Mouse (Mus musculus) ES-Bruce4 (cell line): ENCODE measurements around the gene Zscan2. TPM values are rescaled to one million over a fixed set of nuclear protein-coding genes. Genes with fewer than 3 reads are reported as not detected.
A peak's percentile ranks its signal among the peaks of the same experiment; 100 is the strongest.

Experiments used
- H3K27ac ChIP-seq: 2 replicates; pipeline ENCODE4 v1.5.1; 2012; ENCODE audit warnings: low read length, inconsistent platforms; ENCODE audit not compliant: insufficient read depth
- H3K27me3 ChIP-seq: 2 replicates; pipeline ENCODE4 v1.6.1; 2012; ENCODE audit warnings: mild to moderate bottlenecking, low read length, inconsistent platforms; ENCODE audit not compliant: control insufficient read depth, poor library complexity, insufficient read depth, severe bottlenecking
- H3K36me3 ChIP-seq: 2 replicates; pipeline ENCODE4 v1.6.1; 2012; ENCODE audit warnings: inconsistent platforms, mild to moderate bottlenecking, low read length, moderate library complexity; ENCODE audit not compliant: control insufficient read depth, poor library complexity, insufficient read depth, severe bottlenecking
- H3K4me1 ChIP-seq: one replicate; pipeline ENCODE4 v1.8.1; 2011; ENCODE audit warnings: low read length; ENCODE audit not compliant: control insufficient read depth, insufficient read depth
- H3K4me3 ChIP-seq: 2 replicates; pipeline ENCODE4 v1.5.1; 2011; ENCODE audit warnings: low read depth, mild to moderate bottlenecking, low read length
- H3K9ac ChIP-seq: 2 replicates; pipeline ENCODE4 v1.6.1; 2012; ENCODE audit warnings: low read depth, mild to moderate bottlenecking, inconsistent platforms; ENCODE audit not compliant: poor library complexity, severe bottlenecking
- H3K9me3 ChIP-seq: replicated peaks from 2 replicates; pipeline ENCODE4 v1.6.1; 2012; ENCODE audit warnings: mild to moderate bottlenecking, low read length, inconsistent platforms; ENCODE audit not compliant: control insufficient read depth, poor library complexity, insufficient read depth, severe bottlenecking
- CTCF ChIP-seq: IDR thresholded peaks from one replicate; pipeline ENCODE4 v1.8.1; 2011; ENCODE audit warnings: low read depth, low read length
- EP300 ChIP-seq: IDR thresholded peaks from 2 replicates; pipeline ENCODE4 v1.6.1; 2011; ENCODE audit warnings: low read depth, low read length; ENCODE audit not compliant: insufficient read depth
- POLR2A ChIP-seq: IDR thresholded peaks from one replicate; pipeline ENCODE4 v1.8.1; 2011; ENCODE audit warnings: low read length; ENCODE audit not compliant: insufficient read depth
- polyA plus RNA-seq: library from polyadenylated mRNA; stranded (reverse); fragments of >200 nt; gene quantifications from 2 replicates; pipeline ENCODE4 v1.2.4, GENCODE M21; 2011; ENCODE audit warnings: low read depth; ENCODE audit not compliant: missing spikeins, insufficient read depth, insufficient read length

Gene Zscan2
- polyA plus RNA-seq, 1 experiment, result 4.9 TPM

GRCm38 (mm10) chr7:80865521-80865920 lies 4.8 kb downstream of the Zscan2 start:
- no peak overlapping the region for H3K27ac ChIP-seq
- no peak overlapping the region for H3K9ac ChIP-seq
- H3K9me3 ChIP-seq, result no peaks in the 10 kb centered on the region
- H3K27me3 ChIP-seq, result no peaks in the 10 kb centered on the region
- peaks cover 3% of the 10 kb centered on the region for H3K4me1 ChIP-seq
- no peak overlapping the region for H3K4me3 ChIP-seq
- H3K36me3 ChIP-seq, result no peaks in the 10 kb centered on the region
- TF ChIP-seq CTCF (no peak), EP300 (no peak)

GRCm38 (mm10) chr7:80866514-80867147 lies 5.9 kb downstream of the Zscan2 start:
- no peak overlapping the region for H3K4me3 ChIP-seq
- no peak for TF ChIP-seq POLR2A
- no peak for TF ChIP-seq EP300
- no peak for TF ChIP-seq CTCF
- H3K9ac ChIP-seq, result no peak overlapping the region
- no peaks in the 10 kb centered on the region for H3K27me3 ChIP-seq
- H3K9me3 ChIP-seq, result no peaks in the 10 kb centered on the region
- H3K27ac ChIP-seq, result no peak overlapping the region
- H3K36me3 ChIP-seq, result no peaks in the 10 kb centered on the region
- H3K4me1 ChIP-seq, result peaks cover 3% of the 10 kb centered on the region

GRCm38 (mm10) chr7:80868686-80869085 lies 8.0 kb downstream of the Zscan2 start:
- no peak overlapping the region for H3K9ac ChIP-seq
- no peak overlapping the region for H3K4me3 ChIP-seq
- TF ChIP-seq EP300 (no peak), POLR2A (no peak), CTCF (no peak)
- H3K36me3 ChIP-seq, result no peaks in the 10 kb centered on the region
- H3K27ac ChIP-seq, result no peak overlapping the region
- no peaks in the 10 kb centered on the region for H3K4me1 ChIP-seq
- H3K9me3 ChIP-seq, result no peaks in the 10 kb centered on the region
- H3K27me3 ChIP-seq, result no peaks in the 10 kb centered on the region

- Histone ChIP-seq H3K27me3 (no peaks in the 10 kb centered on the region), H3K36me3 (no peaks in the 10 kb centered on the region)
- no peak for TF ChIP-seq EP300
- TF ChIP-seq CTCF, result no peak
- no peak for TF ChIP-seq POLR2A
These were observed 12.3 kb downstream of the Zscan2 start for GRCm38 (mm10) chr7:80873038-80873437.

GRCm38 (mm10) chr7:80873631-80874030 lies 12.9 kb downstream of the Zscan2 start:
- Histone ChIP-seq H3K9ac (no peak overlapping the region), H3K4me1 (no peaks in the 10 kb centered on the region), H3K9me3 (no peaks in the 10 kb centered on the region), H3K4me3 (no peak overlapping the region), H3K27ac (no peak overlapping the region), H3K27me3 (no peaks in the 10 kb centered on the region), H3K36me3 (no peaks in the 10 kb centered on the region)
- no peak for TF ChIP-seq POLR2A
- no peak for TF ChIP-seq EP300
- no peak for TF ChIP-seq CTCF

More at GRCm38 (mm10) chr7:80873038-80873437, 12.3 kb downstream of the Zscan2 start:
- H3K4me1 ChIP-seq, result no peaks in the 10 kb centered on the region
- H3K27ac ChIP-seq, result no peak overlapping the region
- no peak overlapping the region for H3K9ac ChIP-seq
- H3K9me3 ChIP-seq, result no peaks in the 10 kb centered on the region
- H3K4me3 ChIP-seq, result no peak overlapping the region

GRCm38 (mm10) chr7:80875727-80876126 lies 15.0 kb downstream of the Zscan2 start:
- no peaks in the 10 kb centered on the region for H3K9me3 ChIP-seq
- peak overlapping the region; percentile 2; the same call in 1 of the 2 replicates for H3K9ac ChIP-seq
- no peak for TF ChIP-seq POLR2A
- TF ChIP-seq CTCF, result no peak
- TF ChIP-seq EP300, result no peak
- no peaks in the 10 kb centered on the region for H3K4me1 ChIP-seq
- peak overlapping the region; percentile 55 for H3K4me3 ChIP-seq
- H3K27ac ChIP-seq, result no peak overlapping the region
- no peaks in the 10 kb centered on the region for H3K27me3 ChIP-seq
- H3K36me3 ChIP-seq, result no peaks in the 10 kb centered on the region
